Mouse (Mus musculus) liver, embryonic 16.5 days (tissue): ENCODE measurements around the gene Pak1ip1. TPM values are rescaled to one million over a fixed set of nuclear protein-coding genes. Genes with fewer than 3 reads are reported as not detected.
"Not testable (repeated sequence)": the region's sequence is repeated elsewhere in the genome, so short reads cannot be mapped to it uniquely, and the experiment has no call there.

Experiments used
- ATAC-seq: fragments of 200-750 bp; cut with Nextera tagmentation; 2 replicates; pipeline ENCODE4 v1.8.0; 2017; ENCODE audit warnings: low read depth, mild to moderate bottlenecking, moderate number of reproducible peaks, moderate library complexity
- H3K27ac ChIP-seq: fragments of 300-500 bp; sonication (generic); 2 replicates; pipeline ENCODE4 v1.5.1; 2014; ENCODE audit warnings: mild to moderate bottlenecking, low read length
- H3K27me3 ChIP-seq: fragments of 300-500 bp; sonication (generic); 2 replicates; pipeline ENCODE4 v1.6.1; 2014; ENCODE audit warnings: low read depth, low read length, mixed read lengths; ENCODE audit not compliant: control insufficient read depth, insufficient read depth
- H3K36me3 ChIP-seq: fragments of 300-500 bp; sonication (generic); 2 replicates; pipeline ENCODE4 v1.6.1; 2014; ENCODE audit warnings: mild to moderate bottlenecking; ENCODE audit not compliant: control insufficient read depth, insufficient read depth
- H3K4me1 ChIP-seq: fragments of 300-500 bp; sonication (generic); 2 replicates; pipeline ENCODE4 v1.6.1; 2014; ENCODE audit warnings: low read depth, low read length, mixed read lengths; ENCODE audit not compliant: control insufficient read depth
- H3K4me2 ChIP-seq: fragments of 300-500 bp; sonication (generic); 2 replicates; pipeline ENCODE4 v1.6.1; 2014; ENCODE audit warnings: low read depth, low read length, mixed read lengths
- H3K4me3 ChIP-seq: fragments of 300-500 bp; sonication (generic); 2 replicates; pipeline ENCODE4 v1.5.1; 2014; ENCODE audit warnings: low read depth, mild to moderate bottlenecking, low read length
- H3K9ac ChIP-seq: fragments of 300-500 bp; sonication (generic); 2 replicates; pipeline ENCODE4 v1.6.1; 2014; ENCODE audit warnings: low read depth, low read length
- H3K9me3 ChIP-seq: fragments of 300-500 bp; sonication (generic); replicated peaks from 2 replicates; pipeline ENCODE4 v1.6.1; 2016; ENCODE audit warnings: low read length; ENCODE audit not compliant: control insufficient read depth
- WGBS: fragments of 180-500 bp; shearing (Covaris S2); extraction: QIAGEN DNeasy Blood & Tissue Kit; methylation state at CpG from one replicate; pipeline ENCODE4 v1.1.7; 2014; ENCODE audit not compliant: insufficient replicate concordance; 5-methylcytosine and 5-hydroxymethylcytosine counted together
- polyA plus RNA-seq: library from polyadenylated mRNA; unstranded; fragments of >200 nt; fragmentation: Nextera tagmentation; extraction: Ambion mirVana; gene quantifications from 2 replicates; pipeline ENCODE4 v1.2.1, GENCODE M21; 2015

Pak1ip1 gene
- polyA plus RNA-seq, 1 experiment from 2014 or later, result 49.6 TPM

DNA sequence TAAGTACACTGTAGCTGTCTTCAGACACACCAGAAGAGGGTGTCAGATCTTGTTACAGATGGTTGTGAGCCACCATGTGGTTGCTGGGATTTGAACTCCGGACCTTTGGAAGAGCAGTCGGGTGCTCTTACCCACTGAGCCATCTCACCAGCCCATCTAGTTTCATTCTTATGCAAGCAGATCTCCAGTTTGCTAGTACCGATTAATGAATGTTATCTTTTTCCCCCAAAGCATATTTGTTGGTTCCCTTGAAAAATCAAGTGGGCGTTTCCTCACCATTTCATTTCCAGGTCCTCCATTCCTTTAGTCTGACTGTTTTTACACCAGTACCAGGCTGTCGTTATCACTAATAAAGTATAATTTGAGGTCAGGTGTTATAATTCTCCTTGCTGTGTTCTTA is 2.3 kb upstream of the Pak1ip1 start:
- H3K9ac ChIP-seq, H3K27me3 ChIP-seq, H3K4me2 ChIP-seq, H3K9me3 ChIP-seq, H3K4me3 ChIP-seq, H3K27ac ChIP-seq, ATAC-seq, H3K36me3 ChIP-seq: not testable (repeated sequence)
- 58% methylated on average over 5 of the region's 5 CpGs for WGBS
- H3K4me1 ChIP-seq, result peaks cover 18% of the 10 kb centered on the region

DNA sequence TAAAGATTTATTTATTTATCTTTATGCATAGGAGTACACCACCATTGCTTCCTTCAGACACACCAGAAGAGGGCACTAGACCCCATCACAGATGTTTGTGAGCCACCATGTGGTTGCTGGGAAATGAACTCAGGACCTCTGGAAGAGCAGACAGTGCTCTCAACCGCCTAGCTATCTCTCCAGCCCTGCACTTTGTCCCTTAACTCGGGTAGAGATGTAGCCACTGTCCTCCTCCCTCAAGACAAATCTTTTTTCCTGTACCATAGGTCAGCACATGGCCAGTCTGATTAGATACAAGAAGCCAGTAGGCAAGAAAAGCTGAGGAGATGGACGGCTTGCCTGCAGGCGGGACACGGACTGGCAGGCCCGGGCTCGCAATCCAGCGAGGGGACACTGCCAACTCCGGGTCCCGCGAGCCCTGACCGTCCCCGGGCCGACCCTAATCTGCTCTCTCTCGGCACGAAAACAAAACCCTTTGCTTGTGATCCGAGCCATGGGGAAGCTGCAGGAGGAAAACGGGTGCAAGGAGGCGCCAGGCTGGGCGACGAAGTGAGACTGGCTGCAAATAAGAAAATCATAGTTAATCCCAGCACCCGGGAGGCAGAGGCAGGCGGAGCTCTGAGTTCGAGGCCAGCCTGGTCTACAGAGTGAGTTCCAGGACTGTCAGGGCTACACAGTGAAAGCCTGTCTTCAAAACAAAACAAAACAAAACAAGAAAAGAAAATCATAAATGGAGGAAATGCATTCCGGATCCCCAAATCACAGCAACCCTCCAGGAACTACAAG is 490 bp upstream of the Pak1ip1 start:
- no peaks in the 10 kb centered on the region for H3K9me3 ChIP-seq
- H3K4me3 ChIP-seq, result peak overlapping the region; percentile 99
- 0 out of 2 replicates have a peak, but pooled peaks have one; percentile 7 for ATAC-seq
- H3K36me3 ChIP-seq, result peaks cover 10% of the 10 kb centered on the region
- WGBS, result 0% methylated on average over 25 of the region's 25 CpGs
- H3K4me2 ChIP-seq, result peak overlapping the region; percentile 97
- no peaks in the 10 kb centered on the region for H3K27me3 ChIP-seq
- peak overlapping the region; percentile 92 for H3K9ac ChIP-seq
- peak overlapping the region; percentile 98 for H3K27ac ChIP-seq
- H3K4me1 ChIP-seq, result peaks cover 20% of the 10 kb centered on the region

DNA sequence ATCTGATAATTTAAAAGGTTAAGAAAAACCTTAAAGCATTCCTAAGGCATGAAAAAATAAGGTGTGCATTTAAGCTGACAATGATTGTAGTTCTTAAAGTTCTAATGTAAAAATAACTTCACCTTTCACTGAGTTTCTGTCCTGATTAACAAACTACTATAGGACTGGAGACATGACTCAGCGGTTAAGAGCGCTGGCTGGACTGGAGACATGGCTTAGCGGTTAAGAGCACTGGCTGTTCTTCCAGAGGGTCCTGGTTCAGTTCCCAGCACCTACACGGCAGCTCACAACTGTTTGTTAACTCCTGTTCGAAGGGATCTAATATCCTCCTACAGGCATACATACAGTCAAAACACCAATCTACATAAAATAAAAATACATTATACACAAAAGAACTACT is 1.2 kb downstream of the Pak1ip1 start:
- Histone ChIP-seq H3K4me3 (peak overlapping the region; percentile 99), H3K27ac (0 out of 2 replicates have a peak overlapping the region, but pooled peaks have one; percentile 31), H3K36me3 (peaks cover 22% of the 10 kb centered on the region), H3K27me3 (no peaks in the 10 kb centered on the region), H3K9me3 (no peaks in the 10 kb centered on the region), H3K4me2 (peak overlapping the region; percentile 97), H3K4me1 (peaks cover 22% of the 10 kb centered on the region), H3K9ac (peak overlapping the region; percentile 0; the same call in 1 of the 2 replicates)
- 60% methylated on average over 5 of the region's 5 CpGs for WGBS
- ATAC-seq, result no peak

DNA sequence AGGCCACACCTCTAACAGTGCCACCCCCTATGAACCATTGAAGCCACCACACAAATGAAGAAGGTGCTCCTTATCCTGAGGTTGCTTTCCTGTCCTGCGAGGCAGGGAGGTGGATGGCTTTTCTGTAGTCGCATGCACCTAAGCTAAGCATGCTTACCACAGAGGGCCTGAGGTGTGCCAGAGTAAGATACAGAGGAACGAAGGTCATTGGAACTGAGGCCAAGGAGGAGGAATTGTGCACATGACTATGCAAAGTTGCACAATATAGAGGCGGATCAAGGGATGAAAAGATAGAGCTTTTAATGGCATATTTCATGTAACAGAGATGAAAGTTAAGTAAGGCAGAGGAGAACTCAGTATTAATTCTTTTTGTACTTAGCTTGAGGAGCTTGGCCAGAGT is 5.4 kb downstream of the Pak1ip1 start:
- H3K4me3 ChIP-seq, result no peak overlapping the region
- peaks cover 59% of the 10 kb centered on the region for H3K36me3 ChIP-seq
- H3K9me3 ChIP-seq, result no peaks in the 10 kb centered on the region
- no peak overlapping the region for H3K9ac ChIP-seq
- 89% methylated on average over 4 of the region's 4 CpGs for WGBS
- ATAC-seq, result no peak
- peaks cover 11% of the 10 kb centered on the region for H3K4me1 ChIP-seq
- H3K27ac ChIP-seq, result no peak overlapping the region
- H3K27me3 ChIP-seq, result no peaks in the 10 kb centered on the region
- H3K4me2 ChIP-seq, result no peak overlapping the region

DNA sequence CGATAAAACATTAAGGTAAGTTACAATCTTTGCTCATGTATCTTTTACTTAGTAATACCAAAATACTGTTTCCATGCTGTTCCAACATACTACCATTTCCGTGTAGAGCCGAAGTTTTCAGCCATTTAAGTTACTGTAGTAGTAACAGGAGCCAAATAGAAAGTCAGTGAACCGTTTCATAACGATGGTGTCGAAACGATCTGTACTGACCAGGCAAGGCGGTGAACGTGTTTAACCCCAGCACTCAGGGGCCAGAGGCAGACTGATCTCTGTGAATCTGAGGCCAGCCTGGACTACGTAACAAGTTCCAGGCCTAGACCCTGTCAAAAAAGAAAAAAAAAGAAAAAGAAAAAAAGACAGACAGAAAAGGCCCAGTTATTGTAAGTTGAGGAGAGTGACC is 7.4 kb downstream of the Pak1ip1 start:
- 90% methylated on average over 10 of the region's 10 CpGs for WGBS
- Histone ChIP-seq H3K9me3 (no peaks in the 10 kb centered on the region), H3K36me3 (peaks cover 70% of the 10 kb centered on the region), H3K9ac (no peak overlapping the region), H3K27me3 (no peaks in the 10 kb centered on the region), H3K4me2 (no peak overlapping the region), H3K4me3 (no peak overlapping the region), H3K27ac (no peak overlapping the region), H3K4me1 (peaks cover 6% of the 10 kb centered on the region)
- no peak for ATAC-seq

DNA sequence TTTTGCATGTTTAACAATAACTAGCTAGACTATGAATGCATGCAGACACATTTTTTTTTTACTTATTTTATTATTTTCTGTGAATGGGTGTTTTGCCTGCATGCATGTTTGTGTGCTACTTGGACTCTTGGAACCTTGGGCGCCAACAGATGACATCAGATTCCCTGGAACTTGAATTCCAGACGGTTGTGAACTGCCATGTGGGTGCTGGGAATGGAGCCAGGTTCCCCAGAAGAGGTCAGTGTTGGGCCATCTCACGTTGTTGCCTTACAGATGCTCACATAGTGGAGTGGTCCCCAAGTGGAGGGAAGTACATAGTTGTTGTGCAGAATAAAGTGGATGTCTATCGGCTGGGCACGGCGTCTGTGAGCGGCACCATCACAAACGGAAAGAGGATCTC is 8.1 kb downstream of the Pak1ip1 start:
- Histone ChIP-seq H3K27ac (no peak overlapping the region), H3K27me3 (no peaks in the 10 kb centered on the region), H3K4me1 (peaks cover 6% of the 10 kb centered on the region), H3K4me2 (no peak overlapping the region), H3K4me3 (no peak overlapping the region), H3K9ac (no peak overlapping the region), H3K36me3 (peaks cover 70% of the 10 kb centered on the region), H3K9me3 (no peaks in the 10 kb centered on the region)
- 83% methylated on average over 8 of the region's 8 CpGs for WGBS
- ATAC-seq, result no peak

DNA sequence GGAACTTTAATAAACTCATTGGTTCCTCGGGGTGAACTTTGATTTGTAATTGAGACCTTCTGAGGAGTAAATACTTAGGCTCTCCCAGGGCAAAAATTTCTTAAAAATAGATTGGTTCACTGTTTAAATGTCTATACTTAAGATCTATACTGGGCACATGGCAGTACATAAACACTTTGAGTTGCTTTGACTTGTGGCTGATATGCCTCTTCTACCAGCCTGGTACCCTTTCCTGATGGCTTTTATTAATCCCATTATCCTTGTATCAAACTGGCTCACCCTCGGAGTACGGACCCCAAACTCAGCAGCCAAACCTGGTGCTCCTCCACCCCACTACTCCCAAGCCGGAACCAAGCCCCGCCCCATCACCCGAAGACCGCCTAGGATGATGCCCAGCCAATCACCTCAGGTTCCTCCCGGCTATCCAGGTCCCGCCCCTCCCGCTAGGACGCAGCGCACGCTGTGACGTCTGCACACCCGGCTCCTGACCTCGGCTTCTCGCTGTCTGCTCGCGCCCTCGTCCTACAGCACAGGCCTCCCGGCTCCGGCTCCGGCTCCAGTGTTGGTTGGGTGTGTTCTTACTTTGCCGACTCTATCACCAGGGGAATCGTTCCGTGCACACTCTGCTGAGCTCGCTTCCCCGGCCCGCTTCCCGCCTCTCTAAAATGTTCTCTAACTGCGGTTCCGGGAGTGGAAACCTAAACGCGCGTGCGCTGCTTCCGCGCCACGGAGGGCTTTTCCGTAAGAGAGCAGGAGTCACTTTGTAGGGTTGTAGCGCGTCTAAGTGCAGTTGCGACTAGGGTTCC is 15.2 kb downstream of the Pak1ip1 start, which contains the start of gene Tmem14c:
Gene Tmem14c (plus strand): TSS at position 464 of the 806 bp plus-strand sequence.
- ATAC-seq, result peak; percentile 84

DNA sequence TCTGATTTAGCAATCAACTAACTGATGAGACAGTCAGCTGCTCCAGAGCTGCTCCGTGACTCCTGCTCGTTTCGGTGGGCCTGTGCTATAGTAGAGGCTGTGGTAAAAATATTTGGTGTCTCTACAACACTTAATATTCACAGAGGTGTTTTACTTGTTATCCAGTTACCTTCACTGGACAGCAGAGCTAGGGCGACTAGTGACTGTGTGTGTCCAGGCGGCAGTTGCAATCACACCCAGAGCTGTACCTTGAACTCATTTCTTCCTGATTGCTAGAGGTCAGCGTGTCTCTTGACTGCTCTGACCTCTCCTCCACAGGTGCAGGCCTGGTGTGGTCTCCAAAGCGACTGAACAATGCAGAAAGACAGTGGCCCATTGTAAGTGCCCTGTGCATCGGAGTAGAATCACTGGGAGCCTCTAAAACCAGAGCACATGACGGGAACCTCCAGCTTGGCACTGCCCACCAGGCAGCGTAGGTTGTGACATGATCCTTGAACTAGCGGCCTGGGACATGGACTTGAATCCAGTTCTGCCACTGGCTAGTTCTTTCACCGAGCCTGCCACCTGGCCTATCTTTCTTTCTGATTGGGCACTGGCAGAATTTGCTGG is 16.1 kb downstream of the Pak1ip1 start:
- Histone ChIP-seq H3K4me1 (peaks cover 57% of the 10 kb centered on the region), H3K27me3 (no peaks in the 10 kb centered on the region), H3K9me3 (no peaks in the 10 kb centered on the region), H3K36me3 (peaks cover 36% of the 10 kb centered on the region), H3K27ac (peak overlapping the region; percentile 94), H3K9ac (peak overlapping the region; percentile 86), H3K4me3 (peak overlapping the region; percentile 78), H3K4me2 (peak overlapping the region; percentile 85)
- 10% methylated on average over 12 of the region's 12 CpGs for WGBS
- ATAC-seq, result no peak

More for the DNA sequence above, 15.2 kb downstream of the Pak1ip1 start, which contains the start of gene Tmem14c:
- H3K27ac ChIP-seq, result peak within 1 kb of the TSS; percentile 94
- under 1% methylated on average over 43 of the region's 43 CpGs for WGBS
- H3K36me3 ChIP-seq, result peaks cover 32% of the 10 kb centered on the region
- H3K4me3 ChIP-seq, result peak within 1 kb of the TSS; percentile 78
- H3K9ac ChIP-seq, result peak within 1 kb of the TSS; percentile 86
- H3K27me3 ChIP-seq, result no peaks in the 10 kb centered on the region
- no peaks in the 10 kb centered on the region for H3K9me3 ChIP-seq
- H3K4me2 ChIP-seq, result peak within 1 kb of the TSS; percentile 85
- peaks cover 48% of the 10 kb centered on the region for H3K4me1 ChIP-seq
